Mouse (Mus musculus) spleen, adult 18-20 months (tissue): ENCODE measurements around the gene Ppp6r3.

Experiments used
- DNase-seq, 2 experiments: peaks; one replicate each; pipeline ENCODE4 v3.0.0; 2022; ENCODE audit warnings: mixed read lengths in 2 of 2

Gene Ppp6r3

DNA sequence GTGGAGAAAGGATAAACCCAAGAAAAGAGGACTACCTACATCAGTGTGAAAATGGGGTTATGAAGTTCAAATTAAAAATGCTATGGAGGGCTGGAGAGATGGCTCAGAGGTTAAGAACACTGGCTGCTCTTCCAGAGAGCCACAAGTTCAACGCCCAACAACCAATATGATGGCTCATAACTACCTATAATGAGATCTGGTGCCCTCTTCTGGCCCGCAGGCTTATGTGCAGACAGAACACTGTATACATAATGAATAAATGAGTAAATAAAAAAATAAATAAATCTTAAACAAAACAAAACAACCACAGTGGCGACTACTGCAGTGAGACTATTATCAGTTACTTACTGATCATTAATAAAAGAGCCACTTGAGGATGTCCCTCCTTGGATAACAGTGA, 78.3 kb downstream of the Ppp6r3 start:
- no peak for DNase-seq

- no peak for DNase-seq
Observed at GRCm38 (mm10) chr19:3489826-3490225, 85.7 kb downstream of the Ppp6r3 start.

DNA sequence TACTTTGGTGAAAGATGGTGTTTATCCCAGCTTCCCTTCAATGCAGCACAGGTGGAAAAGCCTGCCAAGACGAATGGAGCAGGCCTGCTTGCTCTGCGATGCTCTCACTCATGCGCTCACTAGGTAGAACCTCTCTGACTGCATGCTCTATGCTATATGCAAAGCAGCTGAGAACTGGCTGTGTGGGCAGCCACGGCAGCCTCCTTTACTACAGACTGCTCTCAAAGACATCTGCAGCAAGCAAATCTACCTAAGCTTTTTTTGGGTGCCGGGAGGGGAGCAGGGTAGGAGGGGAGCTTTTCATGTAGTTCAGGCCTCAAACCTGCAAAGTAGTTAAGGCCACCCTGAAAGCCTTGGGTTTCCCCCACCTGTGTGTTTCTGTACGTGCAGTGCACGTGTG, 92.7 kb downstream of the Ppp6r3 start:
- peak in 1 of 2 experiments; percentile 13 for DNase-seq

- no peak for DNase-seq
Observed at GRCm38 (mm10) chr19:3480101-3480500, 95.4 kb downstream of the Ppp6r3 start.

- no peak for DNase-seq
Observed at GRCm38 (mm10) chr19:3476996-3477395, 98.6 kb downstream of the Ppp6r3 start.

DNA sequence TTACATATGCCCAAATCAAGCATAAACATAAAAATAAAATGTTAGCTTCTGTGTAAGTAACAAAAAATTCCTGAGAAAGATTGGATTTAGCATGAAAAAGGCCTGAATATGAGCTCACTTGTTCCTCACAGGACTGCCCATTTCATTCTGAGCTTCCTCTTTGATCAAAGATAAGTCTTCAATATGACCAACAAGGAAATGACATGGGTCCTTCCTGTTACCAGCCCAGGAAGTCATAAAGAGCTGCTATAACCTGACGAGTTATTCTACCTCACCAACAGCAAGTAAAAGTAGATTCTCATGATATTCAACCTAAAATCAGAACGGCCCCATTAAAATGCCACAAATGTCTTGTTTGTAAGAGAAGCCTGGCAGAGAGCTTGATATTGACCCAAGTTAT, 104.3 kb downstream of the Ppp6r3 start:
- no peak for DNase-seq

DNA sequence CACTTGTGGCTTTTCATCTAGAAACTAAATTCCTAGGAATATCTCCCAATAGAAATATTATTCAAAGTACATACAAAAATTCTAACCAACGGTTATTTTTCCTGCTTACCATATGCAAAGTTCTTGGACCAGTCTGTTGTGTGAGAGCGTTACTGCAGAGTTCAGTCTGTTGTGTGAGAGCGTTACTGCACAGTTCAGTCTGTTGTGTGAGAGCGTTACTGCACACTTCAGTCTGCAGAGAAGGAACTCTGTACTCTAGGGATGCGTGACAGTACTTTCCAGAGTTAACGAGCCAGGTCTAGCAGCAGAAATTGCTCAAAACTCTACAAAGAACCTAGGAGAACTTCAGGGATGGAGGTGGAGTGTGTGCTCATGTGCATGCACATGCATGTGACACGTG, 108.0 kb downstream of the Ppp6r3 start:
- no peak for DNase-seq

- DNase-seq = no peak
Observed at GRCm38 (mm10) chr19:3459986-3460385, 115.6 kb downstream of the Ppp6r3 start.

GRCm38 (mm10) chr19:3458331-3459099, 117.0 kb downstream of the Ppp6r3 start:
- no peak for DNase-seq

- no peak for DNase-seq
Observed at GRCm38 (mm10) chr19:3457700-3458099, 117.8 kb downstream of the Ppp6r3 start.

DNA sequence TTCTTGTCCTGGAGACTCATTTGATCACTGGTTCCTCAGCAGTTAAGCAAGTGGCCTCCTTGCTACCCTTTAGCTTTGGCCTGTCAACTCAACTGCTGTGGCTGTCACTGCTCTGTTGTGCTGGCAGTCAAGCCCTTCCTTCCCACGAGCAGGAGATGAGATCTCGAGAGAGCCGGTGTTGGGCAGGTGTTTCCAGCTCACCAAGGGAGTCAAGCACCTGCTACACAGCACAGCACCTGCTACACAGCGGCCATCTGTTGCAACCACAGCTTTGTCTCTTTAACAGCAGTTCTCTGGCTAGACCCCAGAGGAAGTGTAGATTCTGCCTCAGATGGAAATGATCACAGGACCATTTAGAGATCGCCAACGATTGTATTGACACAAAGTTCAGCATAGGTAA, 123.9 kb downstream of the Ppp6r3 start:
- peak in 1 of 2 experiments; percentile 9 for DNase-seq

DNA sequence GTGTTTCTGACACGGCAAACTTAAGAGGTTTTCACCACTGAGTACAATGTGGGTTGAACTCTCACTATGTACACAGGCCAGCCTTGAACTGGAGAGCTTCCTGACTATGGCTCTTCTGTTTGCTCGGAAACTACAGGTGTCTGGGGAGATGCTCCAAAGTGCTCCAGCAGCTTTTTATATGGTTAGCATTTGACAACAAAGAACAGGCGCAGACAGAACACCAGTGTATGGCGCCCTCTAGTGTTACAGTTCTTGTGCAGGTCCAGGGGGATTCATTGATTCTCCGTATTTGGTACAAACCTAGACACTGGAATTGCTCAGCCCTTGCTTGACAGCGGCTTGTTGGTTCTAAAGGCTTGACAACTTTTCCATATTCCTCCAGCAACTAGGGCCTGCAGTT, 124.4 kb downstream of the Ppp6r3 start:
- DNase-seq = peak; percentile 13 to 51

DNA sequence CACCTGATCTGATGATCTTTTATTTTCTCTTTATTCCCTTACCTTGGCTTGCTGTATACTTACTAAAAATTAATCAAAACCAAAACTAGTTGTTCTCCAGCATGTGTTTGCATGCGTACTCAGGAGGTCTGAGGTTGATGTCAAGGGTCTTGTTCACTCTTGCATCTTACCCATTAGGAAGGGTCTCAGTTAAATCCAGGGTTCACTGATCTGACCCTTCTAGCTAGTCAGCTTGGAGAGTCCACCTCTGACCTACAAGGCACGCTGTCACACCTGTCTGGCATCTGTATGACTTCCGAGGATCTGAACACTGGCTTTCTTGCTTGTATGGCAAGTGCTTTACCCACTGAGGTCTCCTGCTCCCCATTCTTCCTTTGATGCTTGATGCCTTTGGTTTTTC, 124.8 kb downstream of the Ppp6r3 start:
- no peak for DNase-seq

DNA sequence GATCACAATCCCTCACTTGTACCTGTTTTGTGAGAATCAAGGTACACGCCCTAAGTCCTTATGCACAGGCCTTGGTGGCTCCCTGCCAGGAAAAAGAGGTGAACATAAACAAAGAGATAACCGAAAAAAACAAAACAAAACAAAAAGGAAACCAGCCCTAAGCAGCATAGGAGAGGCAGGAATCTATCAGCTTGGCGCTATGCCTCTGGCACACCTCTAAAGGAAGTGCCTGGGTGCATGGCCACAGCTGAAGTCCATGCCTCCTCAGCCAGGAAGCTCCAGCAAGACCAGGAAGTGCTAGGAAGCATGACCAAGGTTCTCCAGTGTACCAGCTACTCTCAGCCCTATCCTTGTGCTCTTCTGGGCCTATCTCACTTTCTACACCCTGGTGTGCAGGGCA, 126.3 kb downstream of the Ppp6r3 start:
- no peak for DNase-seq

- no peak for DNase-seq
Observed at GRCm38 (mm10) chr19:3447348-3447747, 128.2 kb downstream of the Ppp6r3 start.

GRCm38 (mm10) chr19:3441092-3441491, 134.5 kb downstream of the Ppp6r3 start:
- no peak for DNase-seq

DNA sequence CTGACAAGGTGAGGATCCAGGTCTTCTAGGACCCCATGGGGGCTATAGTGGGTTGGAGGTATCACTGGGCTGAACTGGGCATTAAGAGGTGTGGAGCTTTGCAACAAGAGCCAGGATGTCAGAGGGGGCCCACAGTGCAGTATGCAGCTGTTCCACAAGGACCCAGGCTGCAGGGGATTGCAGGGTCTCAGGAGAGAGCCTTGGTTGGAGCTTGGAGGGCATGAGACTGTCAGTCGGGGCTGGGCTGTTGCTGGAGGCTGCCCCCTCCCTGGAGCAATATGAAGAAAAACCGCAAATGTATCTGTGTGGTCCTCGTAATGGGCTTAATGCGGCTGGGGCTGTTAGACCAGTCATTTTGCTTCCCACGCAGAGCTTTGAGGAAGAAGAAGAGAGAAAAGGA, 134.9 kb downstream of the Ppp6r3 start:
- DNase-seq = no peak

DNA sequence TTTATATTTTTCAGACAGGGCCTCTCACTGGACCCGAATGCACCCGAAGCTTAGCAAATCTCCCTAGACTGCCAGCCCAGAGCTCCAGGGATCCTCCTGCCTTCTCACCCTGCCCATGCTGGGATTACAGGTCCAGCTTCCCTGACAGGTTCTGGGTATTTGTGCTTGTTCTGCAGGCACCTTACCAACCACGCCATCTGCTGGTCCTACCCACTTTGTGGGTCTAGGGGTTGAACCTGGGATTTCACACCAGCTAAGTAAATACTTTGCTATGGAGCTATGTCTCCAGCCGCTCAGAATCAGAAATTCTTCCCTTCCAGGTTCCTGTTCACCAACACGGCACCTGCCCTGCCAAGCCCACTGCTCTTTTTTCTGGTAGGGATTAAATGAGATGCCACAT, 137.6 kb downstream of the Ppp6r3 start:
- DNase-seq = no peak

- peak in 1 of 2 experiments; percentile 37 for DNase-seq
Observed at GRCm38 (mm10) chr19:3436840-3437239, 138.7 kb downstream of the Ppp6r3 start.

GRCm38 (mm10) chr19:3435824-3436223, 139.7 kb downstream of the Ppp6r3 start:
- DNase-seq = no peak

DNA sequence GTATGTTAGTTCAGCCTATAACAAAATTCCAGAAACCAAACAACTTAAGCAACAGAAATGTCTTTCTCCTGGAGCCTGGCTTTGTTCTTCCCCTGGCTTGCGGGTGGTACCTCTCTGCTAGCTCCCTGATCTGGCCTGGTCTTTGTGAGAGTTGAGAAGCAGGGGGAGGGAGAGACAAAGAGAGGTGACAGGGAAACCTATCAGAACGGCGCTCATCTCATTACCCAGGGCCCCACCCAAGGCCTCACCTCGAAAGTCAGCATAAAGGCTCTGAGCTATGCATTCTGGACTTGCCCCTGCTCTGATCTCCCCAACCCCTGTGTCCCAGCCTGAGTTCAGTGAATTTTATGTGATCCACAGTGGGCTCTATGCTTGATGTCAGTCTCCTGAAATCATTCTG, 140.9 kb downstream of the Ppp6r3 start:
- no peak for DNase-seq

DNA sequence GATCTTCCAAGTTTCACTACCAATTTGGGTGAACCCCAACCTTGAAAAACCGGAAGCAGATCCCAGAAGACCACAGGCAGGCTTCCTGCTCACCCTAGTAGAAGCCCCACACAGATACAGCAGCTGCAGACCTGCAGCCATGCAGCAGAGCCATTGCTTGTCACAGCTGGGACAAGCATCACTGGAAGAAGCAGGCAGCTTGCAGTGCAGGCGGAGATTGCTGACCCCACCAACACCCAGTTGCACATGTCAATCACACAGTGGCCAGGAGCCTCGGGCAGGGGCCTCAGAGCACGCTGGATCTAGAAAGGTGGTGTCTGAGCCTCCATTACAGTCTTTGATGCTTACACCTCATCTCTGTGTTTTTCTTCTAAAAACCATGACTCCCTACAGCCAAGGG, 141.4 kb downstream of the Ppp6r3 start:
- DNase-seq = no peak

- no peak for DNase-seq
Observed at GRCm38 (mm10) chr19:3431969-3432368, 143.6 kb downstream of the Ppp6r3 start.

DNA sequence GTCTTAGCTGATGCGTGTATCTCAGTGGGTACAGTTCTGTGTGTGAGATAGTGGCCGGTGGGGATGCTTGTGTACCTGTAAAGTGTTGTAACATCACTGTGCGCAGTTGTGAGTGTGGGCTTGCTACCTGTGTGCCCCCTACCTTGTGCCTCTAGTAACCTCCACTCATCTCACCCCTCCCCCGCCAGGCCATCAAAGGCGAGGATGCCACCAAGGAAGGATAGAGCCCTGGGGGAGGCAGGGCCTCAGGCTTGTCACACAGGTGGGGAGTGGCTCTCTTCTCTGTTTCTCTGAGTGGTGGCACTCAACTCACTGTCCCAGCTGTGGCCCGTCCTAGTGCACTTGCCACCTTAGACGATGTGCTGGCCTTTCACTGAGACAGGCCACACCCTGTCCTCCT, 144.5 kb downstream of the Ppp6r3 start:
- DNase-seq = no peak

- DNase-seq = no peak
Observed at GRCm38 (mm10) chr19:3429156-3429816, 146.3 kb downstream of the Ppp6r3 start.
